8 mouse cellular contexts compared by ENCODE assay signal in the genomic region with DNA sequence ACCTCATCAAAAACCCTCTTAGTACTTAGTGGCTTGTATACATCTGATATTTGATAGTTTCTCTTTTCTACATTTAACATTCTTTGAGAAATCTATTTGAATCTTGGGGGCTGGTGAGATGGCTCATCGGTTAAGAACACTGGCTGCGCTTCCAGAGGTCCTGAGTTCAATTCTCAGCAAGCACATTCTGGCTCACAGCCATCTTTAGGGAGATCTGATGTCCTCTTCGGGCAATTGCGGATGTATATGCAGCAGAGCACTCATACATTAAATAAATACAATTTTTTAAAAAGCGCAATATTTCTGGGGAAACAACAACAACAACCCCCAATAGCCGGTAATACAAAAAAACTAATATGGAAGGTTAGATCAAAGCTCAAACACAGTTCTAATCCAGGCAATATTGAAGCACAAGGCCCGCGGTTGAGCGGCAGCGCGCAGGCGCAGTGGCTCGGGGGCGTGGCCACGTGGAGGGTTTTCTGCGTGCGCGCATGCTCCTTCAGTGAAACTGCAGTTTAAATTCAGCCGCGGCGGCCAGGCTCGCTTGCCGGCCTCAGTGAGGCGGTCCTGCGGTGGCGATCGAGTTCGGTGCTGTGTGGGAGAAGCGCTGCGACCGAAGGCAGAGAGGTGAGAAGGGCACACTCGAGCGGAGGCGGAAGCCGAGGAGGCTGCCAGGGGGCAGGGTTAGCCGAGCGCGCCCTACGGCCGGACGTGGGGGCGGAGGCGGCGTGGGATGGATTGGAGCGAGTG. TPM values are rescaled to one million over a fixed set of nuclear protein-coding genes. Genes with fewer than 3 reads are reported as not detected.
DNase-seq lines count a peak whose midpoint lies in the region; ATAC-seq and TF ChIP-seq lines count a peak whose summit lies in the region.

A gene (plus strand): TSS at position 455 of the 750 bp plus-strand sequence.

- WGBS in embryonic facial prominence, embryonic 13.5 days: 6% methylated on average over 45 of the region's 45 CpGs
- WGBS in heart, adult 2 months: 4% methylated on average over 45 of the region's 45 CpGs
- WGBS in kidney, adult 2 months: 4% methylated on average over 45 of the region's 45 CpGs
- 7% methylated on average over 45 of the region's 45 CpGs for WGBS in limb, embryonic 12.5 days
- WGBS in midbrain, embryonic 14.5 days: 6% methylated on average over 45 of the region's 45 CpGs

- H3K27me3 ChIP-seq in embryonic facial prominence, embryonic 13.5 days: no peaks in the 10 kb centered on the region
- no peaks in the 10 kb centered on the region for H3K27me3 ChIP-seq in heart, adult 2 months (ENCODE audit: control insufficient read depth, insufficient read depth, low read length)
- no peaks in the 10 kb centered on the region for H3K27me3 ChIP-seq in kidney, adult 2 months (replicated peaks; ENCODE audit: control insufficient read depth, insufficient read depth, low read length)
- H3K27me3 ChIP-seq in limb, embryonic 12.5 days: no peaks in the 10 kb centered on the region
- no peaks in the 10 kb centered on the region for H3K27me3 ChIP-seq in midbrain, embryonic 14.5 days (ENCODE audit: control insufficient read depth, insufficient read depth, low read length)

- peak; percentile 62; the same call in 1 of the 2 replicates for TF ChIP-seq POLR2A in heart, adult 2 months (IDR thresholded peaks at IDR 0.05; ENCODE audit: insufficient read depth, low read depth, low read length)
- TF ChIP-seq POLR2A in kidney, adult 2 months (IDR thresholded peaks at IDR 0.05; ENCODE audit: low read depth, low read length): no peak

- H3K36me3 ChIP-seq in embryonic facial prominence, embryonic 13.5 days: peaks cover 43% of the 10 kb centered on the region
- H3K36me3 ChIP-seq in heart, adult 2 months (ENCODE audit: control insufficient read depth, insufficient read depth, low read length): no peaks in the 10 kb centered on the region
- H3K36me3 ChIP-seq in kidney, adult 2 months (ENCODE audit: control insufficient read depth, insufficient read depth, low read length): no peaks in the 10 kb centered on the region
- H3K36me3 ChIP-seq in limb, embryonic 12.5 days: peaks cover 44% of the 10 kb centered on the region
- peaks cover 23% of the 10 kb centered on the region for H3K36me3 ChIP-seq in midbrain, embryonic 14.5 days (ENCODE audit: control insufficient read depth, insufficient read depth, low read length)

- peak within 1 kb of the TSS; percentile 78 for H3K27ac ChIP-seq in embryonic facial prominence, embryonic 13.5 days
- H3K27ac ChIP-seq in heart, adult 2 months: peak within 1 kb of the TSS; percentile 83
- H3K27ac ChIP-seq in kidney, adult 2 months (ENCODE audit: insufficient read depth, low read depth, low read length): peak within 1 kb of the TSS; percentile 60; the same call in 1 of the 2 replicates
- H3K27ac ChIP-seq in limb, embryonic 12.5 days: peak within 1 kb of the TSS; percentile 90
- H3K27ac ChIP-seq in midbrain, embryonic 14.5 days (replicated peaks; ENCODE audit: low read depth, low read length): peak within 1 kb of the TSS; percentile 9

- DNase-seq in 416B (ENCODE audit: low read depth): peak; percentile 93
- DNase-seq in adrenal gland, postnatal 4 days (ENCODE audit: low spot score in 2 of 2): peak; percentile 89 to 91
- peak; percentile 93 to 97 for DNase-seq in heart, adult 2 months
- peak; percentile 94 for DNase-seq in kidney, adult 2 months
- DNase-seq in midbrain, embryonic 14.5 days: peak; percentile 97
- DNase-seq in spleen, adult 12 weeks (ENCODE audit: low spot score): peak; percentile 95

- no peaks in the 10 kb centered on the region for H3K79me2 ChIP-seq in heart, adult 2 months (replicated peaks; ENCODE audit: control insufficient read depth, insufficient read depth, low read length)

- H3K4me3 ChIP-seq in embryonic facial prominence, embryonic 13.5 days: peak within 1 kb of the TSS; percentile 86
- H3K4me3 ChIP-seq in heart, adult 2 months: peak within 1 kb of the TSS; percentile 78
- peak within 1 kb of the TSS; percentile 88 for H3K4me3 ChIP-seq in kidney, adult 2 months (ENCODE audit: insufficient read depth, low read depth, low read length)
- peak within 1 kb of the TSS; percentile 67 for H3K4me3 ChIP-seq in limb, embryonic 12.5 days (replicated peaks)
- peak within 1 kb of the TSS; percentile 71 for H3K4me3 ChIP-seq in midbrain, embryonic 14.5 days (replicated peaks; ENCODE audit: low read depth, low read length)

- 0 out of 2 replicates have a peak, but pooled peaks have one; percentile 17 for TF ChIP-seq CTCF in heart, adult 2 months (IDR thresholded peaks at IDR 0.05)
- TF ChIP-seq CTCF in kidney, adult 2 months (conservative IDR thresholded peaks at IDR 0.05; ENCODE audit: insufficient read depth, insufficient read length, low read depth, low read length): no peak

- ATAC-seq in embryonic facial prominence, embryonic 13.5 days (ENCODE audit: insufficient number of reproducible peaks, insufficient read depth, low FRiP score, low TSS enrichment, low read depth): peak; percentile 72
- ATAC-seq in limb, embryonic 12.5 days (ENCODE audit: insufficient number of reproducible peaks, insufficient read depth, low FRiP score, low TSS enrichment, low read depth): peak; percentile 76
- ATAC-seq in midbrain, embryonic 14.5 days (ENCODE audit: low FRiP score, low TSS enrichment): peak; percentile 82

- peak within 1 kb of the TSS; percentile 86 for H3K9ac ChIP-seq in embryonic facial prominence, embryonic 13.5 days
- H3K9ac ChIP-seq in heart, adult 2 months (ENCODE audit: low read depth, low read length): peak within 1 kb of the TSS; percentile 80
- peak within 1 kb of the TSS; percentile 71 for H3K9ac ChIP-seq in limb, embryonic 12.5 days (replicated peaks)
- H3K9ac ChIP-seq in midbrain, embryonic 14.5 days (replicated peaks; ENCODE audit: low read length): peak within 1 kb of the TSS; percentile 53

- TF ChIP-seq EP300 in heart, adult 2 months (IDR thresholded peaks at IDR 0.05; ENCODE audit: insufficient read depth, low read depth, low read length): no peak

- intact Hi-C loops in heart, adult 2 months (cut with DNase I): no loop called here

- peak within 1 kb of the TSS; percentile 80 for H3K4me2 ChIP-seq in embryonic facial prominence, embryonic 13.5 days
- peak within 1 kb of the TSS; percentile 77 for H3K4me2 ChIP-seq in limb, embryonic 12.5 days
- H3K4me2 ChIP-seq in midbrain, embryonic 14.5 days (ENCODE audit: low read length): peak within 1 kb of the TSS; percentile 71

- peaks cover 18% of the 10 kb centered on the region for H3K4me1 ChIP-seq in embryonic facial prominence, embryonic 13.5 days
- H3K4me1 ChIP-seq in heart, adult 2 months (ENCODE audit: control insufficient read depth, insufficient read depth, low read length): peaks cover 1% of the 10 kb centered on the region
- no peaks in the 10 kb centered on the region; the same call in 1 of the 2 replicates for H3K4me1 ChIP-seq in kidney, adult 2 months (ENCODE audit: control insufficient read depth, insufficient read depth, low read length)
- H3K4me1 ChIP-seq in limb, embryonic 12.5 days (replicated peaks): peaks cover 7% of the 10 kb centered on the region; the same call in 1 of the 2 replicates
- 0 out of 2 replicates have a peak, but pooled peaks cover 5% of the 10 kb centered on the region for H3K4me1 ChIP-seq in midbrain, embryonic 14.5 days (ENCODE audit: control insufficient read depth, insufficient read depth, low read length)

- no peaks in the 10 kb centered on the region for H3K9me3 ChIP-seq in embryonic facial prominence, embryonic 13.5 days
- no peaks in the 10 kb centered on the region for H3K9me3 ChIP-seq in limb, embryonic 12.5 days
- H3K9me3 ChIP-seq in midbrain, embryonic 14.5 days (ENCODE audit: control insufficient read depth, low read length): no peaks in the 10 kb centered on the region

RNA-seq across cellular contexts. Expression of the gene that starts here (rescaled TPM):
- 10 to 100 TPM; 15.6 to 15.7 TPM for total RNA-seq in adrenal gland, postnatal 4 days (2021)
- 23.0 and 23.8 TPM in 2 replicates for polyA plus RNA-seq in embryonic facial prominence, embryonic 13.5 days (2015; fragmentation: Nextera tagmentation; extraction: Ambion mirVana)
- 1 to 10 TPM; 1.2 to 1.3 TPM for total RNA-seq in heart, adult 2 months (2021)
- 1.3 and 2.9 TPM in 2 replicates for polyA plus RNA-seq in heart, adult 2 months (2012; rRNA removed)
- 2.0 and 2.4 TPM in 2 replicates for polyA plus RNA-seq in kidney, adult 2 months (2012; rRNA removed)
- 33.4 and 45.0 TPM in 2 replicates for polyA plus RNA-seq in limb, embryonic 12.5 days (2016; fragmentation: Nextera tagmentation; extraction: Ambion mirVana)
- 2.4 and 4.8 TPM in 2 replicates for polyA plus RNA-seq in midbrain, embryonic 14.5 days (2014; fragmentation: Nextera tagmentation; extraction: Ambion mirVana)

Comparison
In these comparisons a context has a peak if more than half of its experiments do, and no peak if none do; other contexts are left out.
1. Peak in every context shown above with its lines: DNase-seq, ATAC-seq, H3K4me3 ChIP-seq and H3K27ac ChIP-seq.
2. RNA of the gene that starts here (total RNA-seq): 15.6 to 15.7 TPM in adrenal gland, postnatal 4 days; 1.2 to 1.3 TPM in heart, adult 2 months; every median in the first group is over 4 times any median in the second.
3. H3K27ac ChIP-seq: peak in every context shown above with its lines; median percentile 90 in limb, embryonic 12.5 days; 83 in heart, adult 2 months; 78 in embryonic facial prominence, embryonic 13.5 days; 60 in kidney, adult 2 months; 9 in midbrain, embryonic 14.5 days.